Mouse (Mus musculus): ENCODE results near the gene Pbx1. TPM values are rescaled to one million over a fixed set of nuclear protein-coding genes. Genes with fewer than 3 reads are reported as not detected.

Pbx1 gene
- 4.9 TPM for polyA plus RNA-seq (2014; fragmentation: Illumina TruSeq; extraction: RNeasy Lipid Tissue Mini Kit (QIAGEN cat#74804); ENCODE audit: low read depth, low replicate concordance)

GRCm38 (mm10) chr1:168432232-168432280 is at the start of gene Pbx1:
Gene Pbx1, minus strand, starts transcription at chr1:168432270.

Data from testis, adult 10 weeks (tissue).